Mouse (Mus musculus): Measurements from ENCODE around the gene Carmil1. TPM values are rescaled to one million over a fixed set of nuclear protein-coding genes. Genes with fewer than 3 reads are reported as not detected.

Carmil1 gene
- polyA plus RNA-seq, 1 experiment from 2014 or later = 22.0 TPM

DNA sequence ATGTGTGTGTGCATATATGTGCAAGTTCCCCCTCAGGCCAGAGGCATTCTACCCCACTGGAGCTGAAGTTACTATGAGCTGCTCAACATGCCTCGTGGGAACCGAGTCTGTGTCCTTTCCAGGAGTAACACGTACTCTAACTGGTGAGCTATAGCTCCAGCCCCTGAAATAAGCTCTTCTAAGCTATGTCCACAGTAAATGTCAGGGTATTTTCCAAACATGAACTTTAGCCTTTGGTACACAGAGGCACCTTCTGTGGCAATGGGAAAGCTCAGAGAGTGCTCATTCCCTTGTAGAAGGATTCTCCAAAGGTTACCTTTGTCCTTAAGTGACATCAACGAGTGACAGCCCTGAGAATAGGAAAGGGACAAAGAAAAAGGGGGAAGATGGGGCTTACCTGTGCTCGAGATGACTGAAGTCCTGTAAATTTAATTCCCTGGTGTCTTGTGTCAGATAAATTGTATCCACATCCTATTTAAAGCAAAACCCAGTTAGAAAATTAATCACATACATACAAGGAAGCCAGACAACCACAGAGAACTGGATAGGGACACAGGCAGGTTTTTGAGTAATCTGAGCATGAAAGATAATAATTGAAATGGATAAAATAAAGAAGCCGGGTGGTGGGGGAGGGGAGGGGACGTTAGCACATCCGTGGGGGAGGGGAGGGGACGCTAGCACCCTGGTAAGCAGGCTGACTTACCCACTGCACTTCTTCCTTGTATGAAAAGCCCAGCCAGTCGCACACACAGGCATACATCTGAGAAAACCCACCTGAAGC is 126.1 kb downstream of the Carmil1 start:
- no peaks in the 10 kb centered on the region for H3K27me3 ChIP-seq
- in situ Hi-C loops (cut with MboI; ENCODE audit: low pct_unique_long_range_greater_than_20kb) = no loop called here
- ATAC-seq = no peak
- POLR2A ChIA-PET = interaction anchor here (0.5 kb wide), 1 partner anchor 22 kb away, joined by 4 read pairs; no protein-coding TSS in a partner anchor
- no peak for TF ChIP-seq CTCF (IDR thresholded peaks at IDR 0.05)
- CTCF ChIA-PET = interaction anchor here (1.6 kb wide), 1 partner anchor 8 kb away, joined by 4 read pairs; no protein-coding TSS in a partner anchor
- no peak for DNase-seq (ENCODE audit: low read depth, low spot score)

DNA sequence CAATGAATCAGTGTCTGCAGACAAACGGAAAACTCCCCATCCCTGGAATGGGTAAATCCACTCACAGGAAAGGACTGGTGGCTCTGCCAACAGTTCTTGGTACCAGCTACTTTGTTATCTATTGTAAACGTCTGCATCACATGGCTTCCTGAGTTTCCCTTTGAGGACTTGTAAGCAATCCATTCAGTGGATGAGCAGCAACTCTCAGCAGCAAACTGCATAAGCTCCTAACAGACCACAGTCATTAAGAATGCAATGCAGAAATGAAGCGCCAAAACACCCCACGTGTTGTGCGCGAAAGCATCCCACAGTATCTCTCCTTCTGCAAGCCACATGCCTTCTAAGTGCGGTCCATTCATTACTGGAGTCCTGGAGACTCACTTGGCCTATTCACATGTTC is 128.0 kb downstream of the Carmil1 start:
- H3K27me3 ChIP-seq = no peaks in the 10 kb centered on the region
- TF ChIP-seq CTCF (IDR thresholded peaks at IDR 0.05) = no peak
- POLR2A ChIA-PET = interaction anchor here (0.7 kb wide), 1 partner anchor 45 kb away, joined by 4 read pairs; no protein-coding TSS in a partner anchor
- ATAC-seq (no peak), DNase-seq (ENCODE audit: low read depth, low spot score) (no peak)
- in situ Hi-C loops (cut with MboI; ENCODE audit: low pct_unique_long_range_greater_than_20kb) = no loop called here
- CTCF ChIA-PET = no interaction called here

GRCm38 (mm10) chr13:24151335-24151734 is 129.3 kb downstream of the Carmil1 start:
- in situ Hi-C loops (cut with MboI; ENCODE audit: low pct_unique_long_range_greater_than_20kb) = no loop called here
- H3K27me3 ChIP-seq = no peaks in the 10 kb centered on the region
- no peak for ATAC-seq
- ChIA-PET CTCF (interaction anchor here (1.0 kb wide), 1 partner anchor 130 kb away, joined by 4 read pairs; no protein-coding TSS in a partner anchor), POLR2A (no interaction called here)
- no peak for TF ChIP-seq CTCF (IDR thresholded peaks at IDR 0.05)
- no peak for DNase-seq (ENCODE audit: low read depth, low spot score)

GRCm38 (mm10) chr13:24148549-24148948 is 132.0 kb downstream of the Carmil1 start:
- in situ Hi-C loops (cut with MboI; ENCODE audit: low pct_unique_long_range_greater_than_20kb) = no loop called here
- ATAC-seq (no peak), DNase-seq (ENCODE audit: low read depth, low spot score) (no peak)

DNA sequence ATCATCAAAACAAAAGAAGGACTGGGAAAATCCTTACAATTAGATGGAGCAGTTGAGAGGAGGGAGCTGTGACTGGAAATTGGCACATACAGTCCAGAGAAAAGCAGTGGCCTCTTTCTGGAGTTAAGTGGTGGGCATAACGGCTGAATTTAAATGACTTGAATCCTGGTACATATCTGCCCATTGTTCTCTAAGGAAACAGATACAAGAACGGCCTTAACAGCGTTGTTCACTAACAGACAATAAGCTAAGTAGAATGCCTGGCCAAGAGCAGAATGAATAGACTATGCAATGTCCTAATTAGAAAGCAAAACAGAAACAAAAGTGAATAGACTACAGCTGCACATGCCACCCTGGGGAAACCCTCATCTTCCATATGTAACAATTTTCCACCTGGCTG is 133.6 kb downstream of the Carmil1 start:
- ChIA-PET POLR2A (no interaction called here), CTCF (no interaction called here)
- no peak for TF ChIP-seq CTCF (IDR thresholded peaks at IDR 0.05)
- DNase-seq (ENCODE audit: low read depth, low spot score) (no peak), ATAC-seq (no peak)
- in situ Hi-C loops (cut with MboI; ENCODE audit: low pct_unique_long_range_greater_than_20kb) = no loop called here
- no peaks in the 10 kb centered on the region for H3K27me3 ChIP-seq

More at GRCm38 (mm10) chr13:24148549-24148948, 132.0 kb downstream of the Carmil1 start:
- no peaks in the 10 kb centered on the region for H3K27me3 ChIP-seq
- ChIA-PET POLR2A (no interaction called here), CTCF (no interaction called here)
- TF ChIP-seq CTCF (IDR thresholded peaks at IDR 0.05) = no peak

DNA sequence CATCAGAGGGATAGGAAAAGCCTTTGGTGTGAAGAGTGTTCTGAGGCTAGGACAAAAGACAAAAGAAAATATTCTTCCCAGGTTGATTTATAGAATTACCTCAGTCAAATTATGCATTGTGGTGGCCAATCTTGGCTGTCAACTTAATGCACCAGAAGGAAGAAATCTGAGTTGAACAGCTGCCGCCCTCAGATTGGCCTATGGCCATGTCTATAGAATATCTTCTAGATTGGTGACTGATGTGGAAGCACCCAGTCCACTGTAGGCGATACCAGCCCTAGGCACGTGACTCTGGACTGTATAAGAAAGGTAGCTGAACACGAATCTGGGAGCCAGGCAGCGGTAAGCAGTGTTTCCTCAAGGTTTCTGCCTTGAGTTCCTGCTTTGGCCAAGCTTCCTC is 134.1 kb downstream of the Carmil1 start:
- POLR2A ChIA-PET = no interaction called here

DNA sequence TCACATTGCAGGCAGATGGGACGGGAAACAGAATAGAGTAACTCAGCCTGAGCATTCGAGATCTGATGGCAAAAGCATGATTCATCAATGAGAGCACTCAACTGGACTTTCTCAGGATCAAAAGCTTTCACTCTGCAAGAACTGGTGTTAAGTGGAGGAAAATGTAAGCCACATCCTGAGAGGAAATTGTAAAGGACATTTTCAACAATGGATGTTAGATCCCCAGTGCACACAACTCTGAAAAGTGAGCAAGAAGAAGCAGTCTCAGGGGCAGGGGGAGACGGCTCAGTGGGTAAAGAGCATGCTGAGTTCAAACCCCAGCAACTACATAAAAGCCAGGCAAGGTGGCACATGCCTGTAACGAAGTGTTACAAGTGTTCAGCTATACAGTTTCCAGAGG is 135.7 kb downstream of the Carmil1 start:
- DNase-seq (ENCODE audit: low read depth, low spot score) (no peak), ATAC-seq (no peak)
- in situ Hi-C loops (cut with MboI; ENCODE audit: low pct_unique_long_range_greater_than_20kb) = no loop called here
- H3K27me3 ChIP-seq = no peaks in the 10 kb centered on the region
- ChIA-PET CTCF (interaction anchor here (0.9 to 1.1 kb wide), 2 partner anchors 15 to 23 kb away, joined by 3 read pairs; no protein-coding TSS in a partner anchor), POLR2A (interaction anchor here (1.4 kb wide), 1 partner anchor 13 kb away, joined by 3 read pairs; no protein-coding TSS in a partner anchor)
- no peak for TF ChIP-seq CTCF (IDR thresholded peaks at IDR 0.05)

More for the DNA sequence above, 134.1 kb downstream of the Carmil1 start:
- no peak for TF ChIP-seq CTCF (IDR thresholded peaks at IDR 0.05)
- CTCF ChIA-PET = no interaction called here
- DNase-seq (ENCODE audit: low read depth, low spot score) (no peak), ATAC-seq (no peak)
- no peaks in the 10 kb centered on the region for H3K27me3 ChIP-seq
- in situ Hi-C loops (cut with MboI; ENCODE audit: low pct_unique_long_range_greater_than_20kb) = no loop called here

GRCm38 (mm10) chr13:24144141-24144540 is 136.5 kb downstream of the Carmil1 start:
- in situ Hi-C loops (cut with MboI; ENCODE audit: low pct_unique_long_range_greater_than_20kb) = no loop called here
- ChIA-PET POLR2A (no interaction called here), CTCF (no interaction called here)
- no peak for ATAC-seq
- H3K27me3 ChIP-seq = no peaks in the 10 kb centered on the region
- TF ChIP-seq CTCF (IDR thresholded peaks at IDR 0.05) = no peak
- no peak for DNase-seq (ENCODE audit: low read depth, low spot score)

GRCm38 (mm10) chr13:24136836-24137235 is 143.8 kb downstream of the Carmil1 start:
- in situ Hi-C loops (cut with MboI; ENCODE audit: low pct_unique_long_range_greater_than_20kb) = no loop called here
- no peaks in the 10 kb centered on the region for H3K27me3 ChIP-seq
- POLR2A ChIA-PET = no interaction called here
- no peak for DNase-seq (ENCODE audit: low read depth, low spot score)
- no peak for TF ChIP-seq CTCF (IDR thresholded peaks at IDR 0.05)
- no peak for ATAC-seq
- CTCF ChIA-PET = no interaction called here

DNA sequence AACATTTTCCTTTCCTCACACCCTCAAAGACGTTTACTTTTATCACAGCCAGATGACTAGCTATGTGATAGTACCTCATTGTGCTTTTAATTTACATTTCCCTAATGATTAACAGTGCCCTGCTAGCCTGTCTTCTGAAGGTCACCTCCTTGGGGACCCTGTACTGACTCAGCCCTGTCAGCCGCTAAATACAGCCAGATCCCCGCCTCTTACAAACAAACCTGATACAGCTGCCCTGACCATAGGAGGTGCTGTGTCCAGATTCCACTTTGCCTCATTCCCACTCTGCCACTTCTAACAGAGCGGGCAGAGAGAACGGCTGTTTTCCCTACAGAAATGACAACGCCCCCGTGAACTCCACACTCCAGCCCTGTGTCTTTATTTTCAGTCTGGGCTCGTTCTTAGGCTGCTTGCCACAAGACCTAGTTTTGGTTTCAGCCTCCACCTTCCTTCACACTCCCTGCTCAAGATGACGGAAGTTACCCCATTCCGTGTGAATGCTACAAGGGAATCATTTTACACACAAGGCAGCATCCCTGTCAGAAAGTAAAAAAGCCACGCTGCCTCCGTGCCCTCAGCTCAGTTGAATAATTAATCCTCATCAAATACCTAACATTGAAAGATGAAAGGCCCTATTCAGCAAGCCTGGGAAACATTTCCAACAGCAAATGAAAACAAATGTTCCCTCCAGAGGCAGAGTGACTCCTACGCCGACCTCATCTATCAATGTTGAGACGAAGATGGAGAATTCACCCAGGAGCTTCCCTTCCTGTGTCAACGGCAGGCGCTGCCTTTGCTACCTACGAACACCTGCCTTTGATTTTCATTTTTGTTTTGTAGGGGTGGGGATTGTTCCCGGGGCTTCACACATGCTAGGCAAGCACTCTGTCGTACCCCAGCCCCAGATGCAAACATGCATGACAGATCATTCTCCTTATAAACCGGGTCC is 145.0 kb downstream of the Carmil1 start:
- no peaks in the 10 kb centered on the region for H3K27me3 ChIP-seq
- ATAC-seq = no peak
- in situ Hi-C loops (cut with MboI; ENCODE audit: low pct_unique_long_range_greater_than_20kb) = no loop called here
- TF ChIP-seq CTCF (IDR thresholded peaks at IDR 0.05) = peak; percentile 7
- DNase-seq (ENCODE audit: low read depth, low spot score) = no peak
- ChIA-PET POLR2A (no interaction called here), CTCF (no interaction called here)
